Mouse (Mus musculus): ENCODE data around the gene Olfr221. TPM values are rescaled to one million over a fixed set of nuclear protein-coding genes. Genes with fewer than 3 reads are reported as not detected.

Gene Olfr221
- polyA plus RNA-seq, 1 experiment from 2014 or later = not detected

DNA sequence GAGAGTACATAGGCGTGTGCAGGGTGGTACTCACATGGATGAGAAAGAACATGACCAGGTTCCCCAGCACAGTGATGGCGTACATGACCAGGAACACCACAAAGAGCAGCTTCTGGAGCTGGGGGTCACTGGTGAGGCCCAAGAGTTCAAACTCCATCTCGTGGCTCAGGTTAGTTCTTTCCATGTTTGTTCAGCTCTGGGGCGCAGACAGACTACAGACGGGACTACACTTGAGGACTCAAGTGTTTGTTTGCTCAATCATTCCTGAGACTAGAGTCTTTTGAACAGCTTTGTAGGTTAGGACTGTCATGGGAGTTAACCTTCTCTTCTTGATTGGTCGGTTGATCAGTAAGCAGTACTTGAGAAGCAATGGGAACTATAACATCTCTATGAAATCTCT is 6.3 kb downstream of the Olfr221 start:
- no peak for TF ChIP-seq CTCF (IDR thresholded peaks at IDR 0.05; ENCODE audit: low read depth)
- TF ChIP-seq EP300 (optimal IDR thresholded peaks at IDR 0.05) = no peak
- no peaks in the 10 kb centered on the region for H3K36me3 ChIP-seq (ENCODE audit: control insufficient read depth, insufficient read depth, low read length)
- H3K4me2 ChIP-seq (replicated peaks; ENCODE audit: low read depth) = no peak overlapping the region
- no peaks in the 10 kb centered on the region for H3K4me1 ChIP-seq (replicated peaks; ENCODE audit: control insufficient read depth, insufficient read depth)
- no peak for ATAC-seq (ENCODE audit: low FRiP score, low TSS enrichment)
- no peaks in the 10 kb centered on the region for H3K9me3 ChIP-seq (ENCODE audit: control insufficient read depth, low read length)
- 75% methylated on average over 6 of the region's 6 CpGs for WGBS
- H3K4me3 ChIP-seq (ENCODE audit: low read depth, low read length) = no peak overlapping the region
- H3K9ac ChIP-seq (ENCODE audit: low read length) = no peak overlapping the region
- no peak overlapping the region for H3K27ac ChIP-seq (replicated peaks)
- no peak for DNase-seq (ENCODE audit: low spot score)
- no peaks in the 10 kb centered on the region for H3K27me3 ChIP-seq (ENCODE audit: control insufficient read depth, insufficient read depth, low read length)

DNA sequence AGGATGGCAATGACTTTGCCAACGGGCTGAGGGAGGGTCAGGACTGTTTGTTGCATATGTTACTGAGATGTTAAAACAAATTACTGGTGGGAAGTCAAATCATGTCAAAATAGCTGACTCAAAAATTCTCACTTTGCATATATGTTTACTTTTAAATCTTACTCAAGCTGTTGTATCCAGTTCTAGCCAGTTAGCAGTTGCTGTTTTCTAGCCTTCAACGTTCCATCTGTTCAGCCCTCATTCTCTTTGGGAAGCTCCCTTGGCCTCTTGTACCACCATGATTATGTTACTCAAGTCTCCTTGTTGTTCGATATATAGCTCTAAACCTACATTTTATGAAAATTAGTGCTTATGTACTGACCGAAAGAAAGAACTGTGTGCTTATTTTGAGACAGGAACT is 15.9 kb downstream of the Olfr221 start:
- no peak for DNase-seq (ENCODE audit: low spot score)
- H3K9me3 ChIP-seq (ENCODE audit: control insufficient read depth, low read length) = no peaks in the 10 kb centered on the region
- H3K27ac ChIP-seq (replicated peaks) = no peak overlapping the region
- no peak for ATAC-seq (ENCODE audit: low FRiP score, low TSS enrichment)
- H3K27me3 ChIP-seq (ENCODE audit: control insufficient read depth, insufficient read depth, low read length) = no peaks in the 10 kb centered on the region
- H3K4me2 ChIP-seq (replicated peaks; ENCODE audit: low read depth) = no peak overlapping the region
- WGBS = 78% methylated on average over 4 of the region's 4 CpGs
- H3K36me3 ChIP-seq (ENCODE audit: control insufficient read depth, insufficient read depth, low read length) = no peaks in the 10 kb centered on the region
- no peak overlapping the region for H3K4me3 ChIP-seq (ENCODE audit: low read depth, low read length)
- H3K9ac ChIP-seq (ENCODE audit: low read length) = no peak overlapping the region
- no peak for TF ChIP-seq EP300 (optimal IDR thresholded peaks at IDR 0.05)
- TF ChIP-seq CTCF (IDR thresholded peaks at IDR 0.05; ENCODE audit: low read depth) = no peak
- no peaks in the 10 kb centered on the region for H3K4me1 ChIP-seq (replicated peaks; ENCODE audit: control insufficient read depth, insufficient read depth)

DNA sequence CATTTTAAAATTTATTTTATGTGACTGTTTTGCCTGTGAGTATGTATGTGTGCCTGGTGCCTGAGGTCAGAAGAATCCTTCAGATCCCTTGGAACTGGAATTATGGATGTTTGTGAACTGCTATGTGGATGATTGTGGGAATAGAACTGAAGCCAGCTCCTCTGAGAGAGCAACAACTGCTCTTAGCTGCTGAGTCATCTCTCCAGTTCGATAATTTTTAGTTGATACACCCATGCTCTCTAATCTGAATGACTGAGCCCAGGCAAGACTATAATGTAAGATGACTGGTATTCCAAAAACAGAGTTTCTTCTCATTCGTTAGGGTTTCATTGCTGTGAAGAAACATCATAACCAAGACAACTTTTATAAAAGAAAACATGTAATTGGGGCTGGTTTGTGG is 18.1 kb downstream of the Olfr221 start:
- 71% methylated on average over 2 of the region's 2 CpGs for WGBS
- no peaks in the 10 kb centered on the region for H3K9me3 ChIP-seq (ENCODE audit: control insufficient read depth, low read length)
- H3K27ac ChIP-seq (replicated peaks) = no peak overlapping the region
- no peak overlapping the region for H3K4me2 ChIP-seq (replicated peaks; ENCODE audit: low read depth)
- ATAC-seq (ENCODE audit: low FRiP score, low TSS enrichment) = no peak
- H3K27me3 ChIP-seq (ENCODE audit: control insufficient read depth, insufficient read depth, low read length) = no peaks in the 10 kb centered on the region
- no peak for DNase-seq (ENCODE audit: low spot score)
- no peak for TF ChIP-seq EP300 (optimal IDR thresholded peaks at IDR 0.05)
- TF ChIP-seq CTCF (IDR thresholded peaks at IDR 0.05; ENCODE audit: low read depth) = no peak
- no peak overlapping the region for H3K4me3 ChIP-seq (ENCODE audit: low read depth, low read length)
- no peaks in the 10 kb centered on the region for H3K36me3 ChIP-seq (ENCODE audit: control insufficient read depth, insufficient read depth, low read length)
- no peak overlapping the region for H3K9ac ChIP-seq (ENCODE audit: low read length)
- no peaks in the 10 kb centered on the region for H3K4me1 ChIP-seq (replicated peaks; ENCODE audit: control insufficient read depth, insufficient read depth)

DNA sequence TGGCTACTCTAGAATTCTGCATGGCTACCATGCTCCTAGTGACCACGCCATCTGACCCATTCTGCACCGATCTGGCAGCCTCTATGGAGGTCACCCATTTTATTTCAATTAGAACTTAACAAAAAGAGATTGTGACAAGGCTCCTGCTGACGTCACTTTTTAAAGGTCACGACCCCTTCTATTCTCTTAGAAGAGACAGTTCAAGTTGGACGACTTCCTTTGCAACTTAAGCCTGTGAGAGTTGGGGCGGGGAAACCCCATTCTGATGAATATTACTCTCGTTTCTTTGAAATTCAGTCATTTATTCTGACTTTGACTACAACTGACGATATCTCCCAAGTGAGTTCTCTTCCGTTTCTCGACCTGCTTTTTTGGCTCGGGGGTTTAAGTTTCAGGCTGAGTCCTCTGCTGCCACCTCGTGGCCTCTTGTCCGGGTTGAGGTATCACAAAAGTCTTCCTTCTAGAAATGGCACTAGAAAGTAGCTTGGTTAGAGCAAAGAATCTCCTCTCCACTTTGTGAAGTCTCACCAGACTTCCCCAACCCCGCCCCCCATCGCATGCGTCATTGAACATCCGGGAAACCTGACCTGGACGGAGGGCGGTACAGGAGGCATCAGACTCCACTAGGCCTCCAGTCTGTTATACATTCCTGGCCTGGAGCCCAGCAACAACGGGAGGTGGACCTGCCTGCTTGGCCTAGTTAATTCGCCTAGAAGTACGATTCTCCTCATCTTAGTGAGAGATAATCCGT is 19.4 kb downstream of the Olfr221 start:
- ATAC-seq (ENCODE audit: low FRiP score, low TSS enrichment) (peak; percentile 59), DNase-seq (ENCODE audit: low spot score) (peak; percentile 94)
- peak; percentile 1 for TF ChIP-seq EP300 (optimal IDR thresholded peaks at IDR 0.05)
- peak; percentile 86 for TF ChIP-seq CTCF (IDR thresholded peaks at IDR 0.05; ENCODE audit: low read depth)
- Histone ChIP-seq H3K36me3 (ENCODE audit: control insufficient read depth, insufficient read depth, low read length) (no peaks in the 10 kb centered on the region), H3K9ac (ENCODE audit: low read length) (peak overlapping the region; percentile 35), H3K4me3 (ENCODE audit: low read depth, low read length) (peak overlapping the region; percentile 26), H3K9me3 (ENCODE audit: control insufficient read depth, low read length) (no peaks in the 10 kb centered on the region), H3K4me1 (replicated peaks; ENCODE audit: control insufficient read depth, insufficient read depth) (0 out of 2 replicates have a peak, but pooled peaks cover 3% of the 10 kb centered on the region), H3K4me2 (replicated peaks; ENCODE audit: low read depth) (peak overlapping the region; percentile 51), H3K27me3 (ENCODE audit: control insufficient read depth, insufficient read depth, low read length) (no peaks in the 10 kb centered on the region), H3K27ac (replicated peaks) (peak overlapping the region; percentile 74)
- WGBS = 6% methylated on average over 23 of the region's 23 CpGs

DNA sequence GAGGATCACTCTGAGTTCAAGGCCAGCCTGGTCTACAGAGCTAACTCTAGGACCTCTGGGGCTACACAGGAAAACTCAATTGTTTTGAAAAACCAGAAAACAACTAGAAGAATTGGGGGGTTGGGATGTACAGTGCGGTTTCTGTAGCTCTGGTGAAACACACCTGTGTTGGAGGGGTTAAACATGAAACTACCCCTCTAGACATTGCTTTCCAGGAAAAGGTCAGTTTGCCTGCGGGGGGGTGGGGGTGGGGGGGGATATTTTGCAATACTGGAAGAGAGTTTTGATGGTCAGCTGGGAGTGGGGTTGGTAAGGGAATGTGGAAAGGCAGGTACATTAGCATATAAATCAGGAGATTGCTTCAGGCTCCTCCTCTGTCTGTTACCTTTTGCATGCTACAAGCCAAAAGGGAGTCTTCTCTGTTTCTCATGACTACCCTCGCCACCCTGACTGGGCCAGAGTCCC is 20.0 kb downstream of the Olfr221 start:
- ATAC-seq (ENCODE audit: low FRiP score, low TSS enrichment) = no peak

DNA sequence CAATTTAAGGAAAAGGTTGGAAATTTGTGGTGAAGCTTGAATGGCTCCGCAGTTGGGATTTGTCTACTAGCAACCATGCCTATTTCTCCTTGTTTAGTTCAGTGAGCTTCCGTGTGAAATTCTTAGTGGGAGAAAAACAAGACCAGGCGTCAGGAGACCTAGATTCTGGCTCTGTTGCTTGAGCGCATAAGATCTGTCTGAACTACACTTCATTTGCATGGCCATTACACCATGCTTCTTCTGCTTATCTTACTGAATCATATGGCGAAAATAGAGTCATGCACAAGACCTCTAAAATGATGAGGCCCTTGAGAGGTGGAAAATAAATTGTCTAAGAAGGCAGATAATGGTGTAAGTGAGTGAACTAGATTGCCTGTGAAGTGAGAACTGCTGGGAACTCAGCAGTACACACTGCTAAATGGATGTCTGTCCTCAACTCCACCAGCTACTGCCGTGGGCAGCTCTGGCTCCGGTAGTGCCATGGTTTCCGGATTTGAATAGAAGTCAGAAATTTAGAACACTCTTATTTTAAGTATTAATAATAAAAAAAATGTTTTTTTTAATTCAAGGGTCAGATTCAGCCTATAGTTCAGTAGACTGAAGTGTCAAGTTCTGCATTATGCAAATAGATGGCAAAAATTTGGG is 20.6 kb downstream of the Olfr221 start:
- no peak for ATAC-seq (ENCODE audit: low FRiP score, low TSS enrichment)
- TF ChIP-seq CTCF (IDR thresholded peaks at IDR 0.05; ENCODE audit: low read depth) = no peak
- no peak for TF ChIP-seq EP300 (optimal IDR thresholded peaks at IDR 0.05)
- H3K27ac ChIP-seq (replicated peaks) = no peak overlapping the region

More for the DNA sequence above, 20.0 kb downstream of the Olfr221 start:
- Histone ChIP-seq H3K36me3 (ENCODE audit: control insufficient read depth, insufficient read depth, low read length) (no peaks in the 10 kb centered on the region), H3K9ac (ENCODE audit: low read length) (no peak overlapping the region), H3K27me3 (ENCODE audit: control insufficient read depth, insufficient read depth, low read length) (no peaks in the 10 kb centered on the region), H3K4me2 (replicated peaks; ENCODE audit: low read depth) (peak overlapping the region; percentile 51), H3K27ac (replicated peaks) (peak overlapping the region; percentile 74), H3K4me1 (replicated peaks; ENCODE audit: control insufficient read depth, insufficient read depth) (0 out of 2 replicates have a peak, but pooled peaks cover 3% of the 10 kb centered on the region), H3K9me3 (ENCODE audit: control insufficient read depth, low read length) (no peaks in the 10 kb centered on the region), H3K4me3 (ENCODE audit: low read depth, low read length) (no peak overlapping the region; the same call in 1 of the 2 replicates)
- 60% methylated on average over 3 of the region's 3 CpGs for WGBS
- TF ChIP-seq EP300 (optimal IDR thresholded peaks at IDR 0.05) (no peak), CTCF (IDR thresholded peaks at IDR 0.05; ENCODE audit: low read depth) (no peak)
- no peak for DNase-seq (ENCODE audit: low spot score)

More for the DNA sequence above, 20.6 kb downstream of the Olfr221 start:
- Histone ChIP-seq H3K4me2 (replicated peaks; ENCODE audit: low read depth) (no peak overlapping the region), H3K9ac (ENCODE audit: low read length) (no peak overlapping the region), H3K9me3 (ENCODE audit: control insufficient read depth, low read length) (no peaks in the 10 kb centered on the region), H3K36me3 (ENCODE audit: control insufficient read depth, insufficient read depth, low read length) (no peaks in the 10 kb centered on the region), H3K4me3 (ENCODE audit: low read depth, low read length) (no peak overlapping the region), H3K27me3 (ENCODE audit: control insufficient read depth, insufficient read depth, low read length) (no peaks in the 10 kb centered on the region), H3K4me1 (replicated peaks; ENCODE audit: control insufficient read depth, insufficient read depth) (0 out of 2 replicates have a peak, but pooled peaks cover 3% of the 10 kb centered on the region)
- 89% methylated on average over 8 of the region's 8 CpGs for WGBS
- no peak for DNase-seq (ENCODE audit: low spot score)
